Mouse (Mus musculus) bone marrow macrophage, adult 2 months (primary cell): ENCODE results near the gene Eepd1.

Source experiments
- CTCF ChIP-seq: IDR thresholded peaks from 2 replicates; pipeline ENCODE4 v1.5.1; 2012; ENCODE audit warnings: low read depth, mild to moderate bottlenecking, low read length, moderate library complexity
- POLR2A ChIP-seq: IDR thresholded peaks from 2 replicates; pipeline ENCODE4 v1.6.1; 2012; ENCODE audit warnings: mild to moderate bottlenecking, low read depth, low read length, borderline replicate concordance

DNA sequence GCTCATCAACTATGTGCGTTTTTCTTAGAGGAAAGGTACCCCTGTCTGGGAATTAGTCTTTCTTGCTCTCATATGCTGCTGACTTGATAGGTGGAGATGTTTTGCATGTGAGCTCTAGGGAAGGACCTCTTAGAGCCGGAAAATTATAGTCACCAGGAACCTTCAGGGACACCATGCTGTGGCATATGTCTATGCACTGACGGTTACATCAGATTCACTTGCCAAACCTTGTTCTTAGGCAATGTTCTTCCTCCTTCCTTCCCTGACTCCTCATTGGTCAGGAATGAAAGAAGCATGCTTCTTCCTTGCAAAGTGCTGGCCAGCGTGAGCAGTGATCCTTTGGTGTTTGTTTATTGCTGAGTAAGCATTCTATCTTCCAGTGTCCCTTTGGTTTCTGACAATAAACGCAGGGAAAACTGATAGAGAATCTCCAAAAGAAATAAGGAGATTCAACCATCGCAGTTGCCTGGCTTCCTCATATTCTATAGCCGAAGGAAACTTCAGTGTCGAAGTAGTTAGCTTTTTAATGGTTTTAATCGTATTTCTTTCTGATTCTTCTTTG lies 5.0 kb downstream of the Eepd1 start:
- no peak for TF ChIP-seq CTCF
- TF ChIP-seq POLR2A, result no peak
